13 mouse cellular contexts compared by ENCODE assay signal in the genomic region with DNA sequence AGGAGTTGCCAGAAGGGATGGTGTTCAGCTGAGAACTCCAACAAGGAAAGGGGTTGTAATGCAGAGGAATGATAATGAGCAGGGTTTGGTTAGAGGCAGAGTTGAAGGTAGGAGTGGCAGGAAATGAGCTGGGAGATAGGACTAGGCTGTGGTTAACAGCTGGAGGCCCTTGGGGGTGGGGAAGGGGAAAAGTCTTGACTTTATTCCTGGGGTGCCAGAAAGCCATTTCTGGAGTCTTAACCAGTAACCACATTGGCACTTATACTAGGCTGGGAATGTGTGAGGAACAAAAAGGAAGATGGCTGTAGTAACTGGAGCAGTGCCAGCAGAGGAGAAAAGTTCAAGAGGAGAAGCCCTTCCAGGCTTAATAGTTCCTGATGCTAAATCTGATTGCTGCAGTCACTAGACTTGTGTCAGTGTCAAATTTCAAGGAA. TPM values are rescaled to one million over a fixed set of nuclear protein-coding genes. Genes with fewer than 3 reads are reported as not detected.
DNase-seq lines count a peak whose midpoint lies in the region; ATAC-seq and TF ChIP-seq lines count a peak whose summit lies in the region.
"Had no signal": no experiment of that assay in that cellular context is flagged by ENCODE, and none has a peak within 500 bp of the region (broad histone marks: within the 10 kb centered on the region; RNA-seq: fewer than 3 reads in every experiment).

No protein-coding gene starts in this region.

- no peaks in the 10 kb centered on the region for H3K9me3 ChIP-seq in lung, postnatal 0 days (ENCODE audit: low read length)
- H3K9me3 ChIP-seq in liver, embryonic 12.5 days (replicated peaks) = no peaks in the 10 kb centered on the region

- H3K4me3 ChIP-seq in lung, postnatal 0 days (ENCODE audit: low read depth, low read length) = no peak overlapping the region
- no peak overlapping the region for H3K4me3 ChIP-seq in liver, embryonic 12.5 days

- H3K27me3 ChIP-seq in lung, postnatal 0 days (replicated peaks; ENCODE audit: insufficient read depth, low read length) = no peaks in the 10 kb centered on the region
- no peaks in the 10 kb centered on the region for H3K27me3 ChIP-seq in liver, embryonic 12.5 days (replicated peaks)

- no peak for TF ChIP-seq CTCF in lung, postnatal 0 days (IDR thresholded peaks at IDR 0.05)

- peak; percentile 15 for DNase-seq in lung, postnatal 0 days (ENCODE audit: low spot score)
- no peak for DNase-seq in lung, postnatal 25 days (ENCODE audit: low spot score)
- DNase-seq in adipocyte (ENCODE audit: low spot score) = peak; percentile 54
- DNase-seq in urinary bladder, postnatal 36 days (ENCODE audit: low spot score in 2 of 2) = no peak
- DNase-seq in urinary bladder, postnatal 10 days (ENCODE audit: low spot score) = no peak
- DNase-seq: cerebellum, adult 9-10 months; forebrain, postnatal 0 days; kidney, postnatal 4 days had no signal

- H3K4me1 ChIP-seq in lung, postnatal 0 days (ENCODE audit: insufficient read depth, low read depth, low read length) = no peaks in the 10 kb centered on the region; the same call in 1 of the 2 replicates
- peaks cover 43% of the 10 kb centered on the region for H3K4me1 ChIP-seq in liver, embryonic 12.5 days

- no peak overlapping the region for H3K27ac ChIP-seq in lung, postnatal 0 days (ENCODE audit: low read length)
- peak overlapping the region; percentile 28 for H3K27ac ChIP-seq in liver, embryonic 12.5 days

- no peak for TF ChIP-seq EP300 in lung, postnatal 0 days (IDR thresholded peaks at IDR 0.05)

- no peak overlapping the region for H3K4me2 ChIP-seq in lung, postnatal 0 days (replicated peaks; ENCODE audit: low read depth, low read length)
- H3K4me2 ChIP-seq in liver, embryonic 12.5 days = peak overlapping the region; percentile 47

- H3K9ac ChIP-seq in lung, postnatal 0 days (replicated peaks; ENCODE audit: low read depth) = no peak overlapping the region
- 0 out of 2 replicates have a peak overlapping the region, but pooled peaks have one; percentile 18 for H3K9ac ChIP-seq in liver, embryonic 12.5 days
- H3K9ac ChIP-seq: forebrain, postnatal 0 days had no signal

- no peaks in the 10 kb centered on the region for H3K36me3 ChIP-seq in lung, postnatal 0 days (ENCODE audit: insufficient read depth, low read length)
- H3K36me3 ChIP-seq in liver, embryonic 12.5 days = no peaks in the 10 kb centered on the region

- ATAC-seq in lung, postnatal 0 days = no peak
- ATAC-seq in liver, embryonic 12.5 days = peak; percentile 90
- no peak for ATAC-seq in monocyte, adult 5-6 weeks (replicated peaks; ENCODE audit: insufficient number of reproducible peaks, low FRiP score, low TSS enrichment, poor library complexity, severe bottlenecking)
- ATAC-seq: forebrain, postnatal 0 days; midbrain, embryonic 16.5 days had no signal

RNA-seq across cellular contexts. Expression of gene Trim26, which starts 7.4 kb away (rescaled TPM):
- polyA plus RNA-seq in lung, postnatal 0 days (2015; fragmentation: Nextera tagmentation; extraction: Ambion mirVana) = 29.7 and 35.3 TPM in 2 replicates
- 14.4 and 16.2 TPM in 2 replicates for polyA plus RNA-seq in liver, embryonic 12.5 days (2016; fragmentation: Nextera tagmentation; extraction: Ambion mirVana)
- total RNA-seq in monocyte, adult 5-6 weeks (2017) = 45.2 to 61.6 TPM (median 45.5 TPM) in 3 replicates

RNA-seq across cellular contexts. Expression of gene Trim15, which starts 22.7 kb away (rescaled TPM):
- polyA plus RNA-seq in lung, postnatal 0 days (2015; fragmentation: Nextera tagmentation; extraction: Ambion mirVana) = 0.10 and 0.14 TPM in 2 replicates
- 0.38 and 0.43 TPM in 2 replicates for polyA plus RNA-seq in liver, embryonic 12.5 days (2016; fragmentation: Nextera tagmentation; extraction: Ambion mirVana)
- not detected in 3 replicates for total RNA-seq in monocyte, adult 5-6 weeks (2017)
- total RNA-seq: heart, postnatal 14 days; liver, adult 2 months had no signal
- polyA plus RNA-seq: liver, adult 2 months had no signal

RNA-seq across cellular contexts. Expression of gene Trim10, which starts 25.1 kb away (rescaled TPM):
- 3.5 and 3.6 TPM in 2 replicates for polyA plus RNA-seq in lung, postnatal 0 days (2015; fragmentation: Nextera tagmentation; extraction: Ambion mirVana)
- 227 and 235 TPM in 2 replicates for polyA plus RNA-seq in liver, embryonic 12.5 days (2016; fragmentation: Nextera tagmentation; extraction: Ambion mirVana)
- 0.49 to 16.6 TPM (median 11.1 TPM) in 3 replicates for total RNA-seq in monocyte, adult 5-6 weeks (2017)
- total RNA-seq: forebrain, postnatal 0 days; liver, adult 2 months had no signal
- polyA plus RNA-seq: liver, adult 2 months had no signal

RNA-seq across cellular contexts. Expression of gene H2-M10.6, which starts 32.3 kb away (rescaled TPM):
- polyA plus RNA-seq in lung, postnatal 0 days (2015; fragmentation: Nextera tagmentation; extraction: Ambion mirVana) = not detected in 2 replicates
- polyA plus RNA-seq in liver, embryonic 12.5 days (2016; fragmentation: Nextera tagmentation; extraction: Ambion mirVana) = not detected in 2 replicates
- total RNA-seq in monocyte, adult 5-6 weeks (2017) = not detected in 3 replicates
- total RNA-seq: forebrain, postnatal 0 days; heart, postnatal 14 days; liver, adult 2 months had no signal
- polyA plus RNA-seq: forebrain, postnatal 0 days; liver, adult 2 months; midbrain, embryonic 16.5 days had no signal

RNA-seq across cellular contexts. Expression of gene Trim40, which starts 45.6 kb away (rescaled TPM):
- polyA plus RNA-seq in lung, postnatal 0 days (2015; fragmentation: Nextera tagmentation; extraction: Ambion mirVana) = not detected in 2 replicates
- not detected in 2 replicates for polyA plus RNA-seq in liver, embryonic 12.5 days (2016; fragmentation: Nextera tagmentation; extraction: Ambion mirVana)
- total RNA-seq in monocyte, adult 5-6 weeks (2017) = not detected in 3 replicates
- total RNA-seq: heart, postnatal 14 days; liver, adult 2 months had no signal
- polyA plus RNA-seq: midbrain, embryonic 16.5 days had no signal

Comparison
In these comparisons a context has a peak if more than half of its experiments do, and no peak if none do; other contexts are left out.
1. DNase-seq: peak in lung, postnatal 0 days (single experiment) and adipocyte (single experiment); none in lung, postnatal 25 days (single experiment), urinary bladder, postnatal 36 days (0 of 2) and urinary bladder, postnatal 10 days (single experiment).
2. RNA of gene Trim10, which starts 25.1 kb away (polyA plus RNA-seq): 227 to 235 TPM in liver, embryonic 12.5 days; 3.5 to 3.6 TPM in lung, postnatal 0 days; every median in the first group is over 10 times any median in the second.